Mouse (Mus musculus) retina, embryonic 14.5 days (tissue): Measurements from ENCODE around the gene Slc36a4.

Experiments
- DNase-seq: peaks from one replicate; pipeline ENCODE4 v3.0.0-alpha.2; 2015; ENCODE audit warnings: low spot score

The Slc36a4 gene

GRCm38 (mm10) chr9:15709599-15710381 lies at the start of gene Slc36a4:
Gene Slc36a4 (plus strand): TSS chr9:15709738.
- DNase-seq = peak; percentile 81

- DNase-seq = no peak
These were observed 44.9 kb upstream of the Slc36a4 start for GRCm38 (mm10) chr9:15664606-15665005.

- DNase-seq = no peak
These were observed 40.1 kb upstream of the Slc36a4 start for GRCm38 (mm10) chr9:15669452-15669851.

- DNase-seq = peak; percentile 34
These were observed 39.5 kb upstream of the Slc36a4 start for GRCm38 (mm10) chr9:15670002-15670527.

GRCm38 (mm10) chr9:15672251-15672650 lies 37.3 kb upstream of the Slc36a4 start:
- no peak for DNase-seq

GRCm38 (mm10) chr9:15681855-15682466 lies 27.6 kb upstream of the Slc36a4 start:
- DNase-seq = peak; percentile 86

GRCm38 (mm10) chr9:15685215-15685614 lies 24.3 kb upstream of the Slc36a4 start:
- peak; percentile 94 for DNase-seq

- no peak for DNase-seq
These were observed 22.2 kb upstream of the Slc36a4 start for GRCm38 (mm10) chr9:15687358-15687757.

GRCm38 (mm10) chr9:15693847-15694246 lies 15.7 kb upstream of the Slc36a4 start:
- no peak for DNase-seq

- peak; percentile 53 for DNase-seq
These were observed 14.5 kb upstream of the Slc36a4 start for GRCm38 (mm10) chr9:15694989-15695388.

- DNase-seq = no peak
These were observed 3.8 kb upstream of the Slc36a4 start for GRCm38 (mm10) chr9:15705706-15706105.

- DNase-seq = no peak
These were observed 449 bp upstream of the Slc36a4 start for GRCm38 (mm10) chr9:15708979-15709598.

- DNase-seq = no peak
These were observed 1.5 kb downstream of the Slc36a4 start for GRCm38 (mm10) chr9:15710821-15711565.

GRCm38 (mm10) chr9:15711676-15712075 lies 2.1 kb downstream of the Slc36a4 start:
- no peak for DNase-seq

- no peak for DNase-seq
These were observed 5.3 kb downstream of the Slc36a4 start for GRCm38 (mm10) chr9:15714792-15715191.

- DNase-seq = no peak
These were observed 5.9 kb downstream of the Slc36a4 start for GRCm38 (mm10) chr9:15715193-15715989.

GRCm38 (mm10) chr9:15717363-15717762 lies 7.8 kb downstream of the Slc36a4 start:
- no peak for DNase-seq

GRCm38 (mm10) chr9:15718295-15718694 lies 8.8 kb downstream of the Slc36a4 start:
- no peak for DNase-seq

GRCm38 (mm10) chr9:15719594-15719993 lies 10.1 kb downstream of the Slc36a4 start:
- DNase-seq = no peak

GRCm38 (mm10) chr9:15720556-15720955 lies 11.0 kb downstream of the Slc36a4 start:
- DNase-seq = no peak

- DNase-seq = no peak
These were observed 11.8 kb downstream of the Slc36a4 start for GRCm38 (mm10) chr9:15721226-15721833.
